Mouse (Mus musculus) intestine, postnatal 0 days (tissue): ENCODE data around the gene Zfp11. TPM values are rescaled to one million over a fixed set of nuclear protein-coding genes. Genes with fewer than 3 reads are reported as not detected.
"Not testable (repeated sequence)": the region's sequence is repeated elsewhere in the genome, so short reads cannot be mapped to it uniquely, and the experiment has no call there.

Experiments used
- ATAC-seq: fragments of 200-750 bp; cut with Nextera tagmentation; 2 replicates; pipeline ENCODE4 v1.8.0; 2017; ENCODE audit warnings: mild to moderate bottlenecking, moderate TSS enrichment, moderate library complexity
- H3K27ac ChIP-seq: fragments of 300-500 bp; sonication (generic); 2 replicates; pipeline ENCODE4 v1.5.1; 2014; ENCODE audit warnings: mild to moderate bottlenecking, low read depth, low read length, moderate library complexity
- H3K27me3 ChIP-seq: fragments of 300-500 bp; sonication (generic); replicated peaks from 2 replicates; pipeline ENCODE4 v1.6.1; 2014; ENCODE audit warnings: low read length, mixed read lengths; ENCODE audit not compliant: control insufficient read depth, insufficient read depth
- H3K36me3 ChIP-seq: fragments of 300-500 bp; sonication (generic); 2 replicates; pipeline ENCODE4 v1.6.1; 2014; ENCODE audit warnings: mild to moderate bottlenecking, moderate library complexity; ENCODE audit not compliant: control insufficient read depth, insufficient read depth
- H3K4me1 ChIP-seq: fragments of 300-500 bp; sonication (generic); replicated peaks from 2 replicates; pipeline ENCODE4 v1.6.1; 2014; ENCODE audit warnings: antibody characterized with exemption, low read length, mixed read lengths; ENCODE audit not compliant: control insufficient read depth, insufficient read depth
- H3K4me2 ChIP-seq: fragments of 300-500 bp; sonication (generic); replicated peaks from 2 replicates; pipeline ENCODE4 v1.6.1; 2014; ENCODE audit warnings: low read depth, mild to moderate bottlenecking, moderate library complexity
- H3K4me3 ChIP-seq: fragments of 300-500 bp; sonication (generic); 2 replicates; pipeline ENCODE4 v1.5.1; 2014; ENCODE audit warnings: low read depth, low read length
- H3K9ac ChIP-seq: fragments of 300-500 bp; sonication (generic); 2 replicates; pipeline ENCODE4 v1.6.1; 2014; ENCODE audit warnings: mild to moderate bottlenecking, low read depth, low read length
- H3K9me3 ChIP-seq: fragments of 300-500 bp; sonication (generic); 2 replicates; pipeline ENCODE4 v1.6.1; 2016; ENCODE audit warnings: mixed run types; ENCODE audit not compliant: control insufficient read depth
- CTCF ChIP-seq: sonication (generic); IDR thresholded peaks from 2 replicates; pipeline ENCODE4 v1.5.1; 2016; ENCODE audit warnings: low read depth, mild to moderate bottlenecking, control low read depth, antibody characterized with exemption, moderate library complexity
- WGBS: fragments of 180-500 bp; shearing (Covaris S2); extraction: QIAGEN DNeasy Blood & Tissue Kit; methylation state at CpG from one replicate; pipeline ENCODE4 v1.1.7; 2014; 5-methylcytosine and 5-hydroxymethylcytosine counted together
- polyA plus RNA-seq: library from polyadenylated mRNA; unstranded; fragments of >200 nt; fragmentation: Nextera tagmentation; extraction: Ambion mirVana; gene quantifications from 2 replicates; pipeline ENCODE4 v1.2.1, GENCODE M21; 2015

Gene Zfp11
- polyA plus RNA-seq, 1 experiment from 2014 or later, result 0.93 TPM

- no peak for TF ChIP-seq CTCF
- no peaks in the 10 kb centered on the region for H3K9me3 ChIP-seq
- 86% methylated on average over 5 of the region's 5 CpGs for WGBS
- H3K36me3 ChIP-seq, result peaks cover 10% of the 10 kb centered on the region; the same call in 1 of the 2 replicates
- H3K4me3 ChIP-seq, result no peak overlapping the region
- no peak overlapping the region for H3K4me2 ChIP-seq
- no peak overlapping the region for H3K9ac ChIP-seq
- no peaks in the 10 kb centered on the region for H3K4me1 ChIP-seq
- H3K27me3 ChIP-seq, result no peaks in the 10 kb centered on the region
- no peak for ATAC-seq
- H3K27ac ChIP-seq, result no peak overlapping the region
Observed at GRCm38 (mm10) chr5:129664090-129664489, 5.8 kb downstream of the Zfp11 start.

- H3K9me3 ChIP-seq, result no peaks in the 10 kb centered on the region
- H3K4me1 ChIP-seq, result no peaks in the 10 kb centered on the region
- no peak overlapping the region for H3K9ac ChIP-seq
- WGBS, result 94% methylated on average over 15 of the region's 15 CpGs
- no peak for ATAC-seq
- no peak overlapping the region for H3K4me2 ChIP-seq
- H3K36me3 ChIP-seq, result peaks cover 28% of the 10 kb centered on the region
- no peak overlapping the region for H3K4me3 ChIP-seq
- TF ChIP-seq CTCF, result no peak
- H3K27ac ChIP-seq, result no peak overlapping the region
- H3K27me3 ChIP-seq, result no peaks in the 10 kb centered on the region
Observed at GRCm38 (mm10) chr5:129657931-129658330, 12.0 kb downstream of the Zfp11 start.

- ATAC-seq, result no peak
- H3K36me3 ChIP-seq, result peaks cover 28% of the 10 kb centered on the region
- H3K4me1 ChIP-seq, result no peaks in the 10 kb centered on the region
- no peak for TF ChIP-seq CTCF
- WGBS, result 98% methylated on average over 10 of the region's 10 CpGs
- H3K27ac ChIP-seq, result no peak overlapping the region
- H3K27me3 ChIP-seq, result no peaks in the 10 kb centered on the region
- no peaks in the 10 kb centered on the region for H3K9me3 ChIP-seq
- H3K4me3 ChIP-seq, result no peak overlapping the region
- no peak overlapping the region for H3K4me2 ChIP-seq
- H3K9ac ChIP-seq, result no peak overlapping the region
Observed at GRCm38 (mm10) chr5:129657016-129657415, 12.9 kb downstream of the Zfp11 start.

- no peak overlapping the region for H3K4me2 ChIP-seq
- no peak overlapping the region for H3K9ac ChIP-seq
- H3K27me3 ChIP-seq, result no peaks in the 10 kb centered on the region
- H3K9me3 ChIP-seq, result no peaks in the 10 kb centered on the region
- no peak overlapping the region for H3K27ac ChIP-seq
- no peaks in the 10 kb centered on the region for H3K36me3 ChIP-seq
- no peak for TF ChIP-seq CTCF
- no peak overlapping the region for H3K4me3 ChIP-seq
- WGBS, result 92% methylated on average over 5 of the region's 5 CpGs
- H3K4me1 ChIP-seq, result no peaks in the 10 kb centered on the region
- no peak for ATAC-seq
Observed at GRCm38 (mm10) chr5:129650858-129651257, 19.0 kb downstream of the Zfp11 start.

- not testable (repeated sequence) for H3K4me3 ChIP-seq, H3K27ac ChIP-seq, H3K4me2 ChIP-seq, H3K9me3 ChIP-seq, H3K9ac ChIP-seq, H3K36me3 ChIP-seq, ATAC-seq, H3K27me3 ChIP-seq, H3K4me1 ChIP-seq
- WGBS, result 88% methylated on average over 2 of the region's 2 CpGs
Observed at GRCm38 (mm10) chr5:129632270-129633250, 37.3 kb downstream of the Zfp11 start.

- H3K27me3 ChIP-seq, H3K36me3 ChIP-seq, H3K4me1 ChIP-seq, H3K27ac ChIP-seq, H3K4me3 ChIP-seq, H3K4me2 ChIP-seq, H3K9me3 ChIP-seq, ATAC-seq, H3K9ac ChIP-seq: not testable (repeated sequence)
- 62% methylated on average over 4 of the region's 4 CpGs for WGBS
Observed at GRCm38 (mm10) chr5:129626586-129626985, 43.3 kb downstream of the Zfp11 start.
